Mouse (Mus musculus) limb, embryonic 13.5 days (tissue): ENCODE measurements around the gene Cyba. TPM values are rescaled to one million over a fixed set of nuclear protein-coding genes. Genes with fewer than 3 reads are reported as not detected.
A peak's percentile ranks its signal among the peaks of the same experiment; 100 is the strongest.

Source experiments
- ATAC-seq: fragments of 200-750 bp; cut with Nextera tagmentation; 2 replicates; pipeline ENCODE4 v1.8.0; 2017; ENCODE audit warnings: low read depth, moderate number of reproducible peaks, moderate TSS enrichment; ENCODE audit not compliant: low FRiP score
- H3K27ac ChIP-seq: fragments of 300-500 bp; sonication (generic); 2 replicates; pipeline ENCODE4 v1.5.1; 2015; ENCODE audit warnings: inconsistent platforms, mild to moderate bottlenecking, moderate library complexity
- H3K27me3 ChIP-seq: fragments of 300-500 bp; sonication (generic); 2 replicates; pipeline ENCODE4 v1.6.1; 2015; ENCODE audit warnings: mild to moderate bottlenecking, inconsistent platforms
- H3K36me3 ChIP-seq: fragments of 300-500 bp; sonication (generic); 2 replicates; pipeline ENCODE4 v1.6.1; 2015; ENCODE audit warnings: inconsistent platforms, mild to moderate bottlenecking, moderate library complexity
- H3K4me1 ChIP-seq: fragments of 300-500 bp; sonication (generic); 2 replicates; pipeline ENCODE4 v1.6.1; 2015; ENCODE audit warnings: inconsistent platforms
- H3K4me2 ChIP-seq: fragments of 300-500 bp; sonication (generic); replicated peaks from 2 replicates; pipeline ENCODE4 v1.6.1; 2015; ENCODE audit warnings: inconsistent platforms, mild to moderate bottlenecking, moderate library complexity
- H3K4me3 ChIP-seq: fragments of 300-500 bp; sonication (generic); 2 replicates; pipeline ENCODE4 v1.5.1; 2015; ENCODE audit warnings: moderate library complexity, mild to moderate bottlenecking, inconsistent platforms
- H3K9ac ChIP-seq: fragments of 300-500 bp; sonication (generic); 2 replicates; pipeline ENCODE4 v1.6.1; 2015; ENCODE audit warnings: mild to moderate bottlenecking, inconsistent platforms
- H3K9me3 ChIP-seq: fragments of 300-500 bp; sonication (generic); 2 replicates; pipeline ENCODE4 v1.6.1; 2016; ENCODE audit warnings: inconsistent platforms
- WGBS: fragments of 180-500 bp; shearing (Covaris S2); methylation state at CpG from one replicate; pipeline ENCODE4 v1.1.7; 2015; 5-methylcytosine and 5-hydroxymethylcytosine counted together
- polyA plus RNA-seq: library from polyadenylated mRNA; unstranded; fragments of >200 nt; fragmentation: Nextera tagmentation; extraction: Ambion mirVana; gene quantifications from 2 replicates; pipeline ENCODE4 v1.2.1, GENCODE M21; 2015

Cyba gene
- polyA plus RNA-seq, 1 experiment from 2014 or later: 144 TPM

GRCm38 (mm10) chr8:122443262-122444006 lies 10.7 kb upstream of the Cyba start, which contains the start of gene Mvd:
Mvd (minus strand) TSS chr8:122443422.
- WGBS: under 1% methylated on average over 47 of the region's 47 CpGs
- Histone ChIP-seq H3K27me3 (no peaks in the 10 kb centered on the region), H3K4me3 (peak within 1 kb of the TSS; percentile 71), H3K36me3 (peaks cover 13% of the 10 kb centered on the region), H3K4me2 (peak within 1 kb of the TSS; percentile 96), H3K9ac (peak within 1 kb of the TSS; percentile 78), H3K9me3 (no peaks in the 10 kb centered on the region), H3K27ac (peak within 1 kb of the TSS; percentile 91), H3K4me1 (peaks cover 28% of the 10 kb centered on the region)
- ATAC-seq: peak; percentile 99

GRCm38 (mm10) chr8:122442781-122443180 lies 10.1 kb upstream of the Cyba start:
- Histone ChIP-seq H3K27ac (peak overlapping the region; percentile 75; the same call in 1 of the 2 replicates), H3K4me3 (peak overlapping the region; percentile 71), H3K9ac (peak overlapping the region; percentile 76), H3K27me3 (no peaks in the 10 kb centered on the region), H3K36me3 (peaks cover 19% of the 10 kb centered on the region), H3K4me1 (peaks cover 28% of the 10 kb centered on the region), H3K9me3 (no peaks in the 10 kb centered on the region), H3K4me2 (peak overlapping the region; percentile 96)
- 1% methylated on average over 12 of the region's 12 CpGs for WGBS
- 0 out of 2 replicates have a peak, but pooled peaks have one; percentile 1 for ATAC-seq

- no peak for ATAC-seq
- Histone ChIP-seq H3K4me3 (peak overlapping the region; percentile 71), H3K4me2 (peak overlapping the region; percentile 96), H3K9ac (peak overlapping the region; percentile 76), H3K27me3 (no peaks in the 10 kb centered on the region), H3K27ac (peak overlapping the region; percentile 75; the same call in 1 of the 2 replicates), H3K36me3 (peaks cover 24% of the 10 kb centered on the region), H3K4me1 (peaks cover 28% of the 10 kb centered on the region), H3K9me3 (no peaks in the 10 kb centered on the region)
- 19% methylated on average over 7 of the region's 7 CpGs for WGBS
These were observed 9.6 kb upstream of the Cyba start for GRCm38 (mm10) chr8:122442356-122442755.

DNA sequence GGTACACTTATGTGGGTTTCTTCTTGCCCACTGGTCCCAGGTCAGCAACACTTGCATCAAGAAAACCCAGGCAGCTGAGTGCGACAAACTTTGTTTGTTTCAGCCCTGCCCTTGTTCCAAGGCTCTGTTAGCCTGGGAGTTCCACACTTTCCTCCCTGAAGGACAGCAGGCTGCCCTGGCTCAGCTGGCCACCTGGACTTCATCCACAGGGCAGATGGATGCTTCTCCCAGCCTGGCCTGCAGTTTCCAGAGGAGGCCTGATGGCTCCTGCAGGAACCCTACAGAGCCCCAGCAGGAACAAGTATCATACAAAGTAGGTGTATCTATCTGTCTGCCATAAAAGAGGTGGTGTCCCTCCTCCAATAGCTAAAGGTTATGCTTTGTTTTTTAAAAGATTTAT lies 8.6 kb upstream of the Cyba start:
- Histone ChIP-seq H3K9me3 (no peaks in the 10 kb centered on the region), H3K36me3 (peaks cover 34% of the 10 kb centered on the region), H3K27me3 (no peaks in the 10 kb centered on the region), H3K9ac (no peak overlapping the region), H3K4me3 (no peak overlapping the region), H3K4me1 (peaks cover 28% of the 10 kb centered on the region), H3K4me2 (no peak overlapping the region), H3K27ac (no peak overlapping the region)
- no peak for ATAC-seq
- WGBS: 100% methylated on average over 1 of the region's 1 CpGs

GRCm38 (mm10) chr8:122439336-122439735 lies 6.6 kb upstream of the Cyba start:
- ATAC-seq: no peak
- Histone ChIP-seq H3K36me3 (peaks cover 54% of the 10 kb centered on the region), H3K4me2 (no peak overlapping the region), H3K9ac (0 out of 2 replicates have a peak overlapping the region, but pooled peaks have one; percentile 4), H3K4me3 (no peak overlapping the region), H3K27ac (no peak overlapping the region), H3K9me3 (no peaks in the 10 kb centered on the region), H3K27me3 (no peaks in the 10 kb centered on the region), H3K4me1 (peaks cover 14% of the 10 kb centered on the region)
- 92% methylated on average over 16 of the region's 16 CpGs for WGBS

DNA sequence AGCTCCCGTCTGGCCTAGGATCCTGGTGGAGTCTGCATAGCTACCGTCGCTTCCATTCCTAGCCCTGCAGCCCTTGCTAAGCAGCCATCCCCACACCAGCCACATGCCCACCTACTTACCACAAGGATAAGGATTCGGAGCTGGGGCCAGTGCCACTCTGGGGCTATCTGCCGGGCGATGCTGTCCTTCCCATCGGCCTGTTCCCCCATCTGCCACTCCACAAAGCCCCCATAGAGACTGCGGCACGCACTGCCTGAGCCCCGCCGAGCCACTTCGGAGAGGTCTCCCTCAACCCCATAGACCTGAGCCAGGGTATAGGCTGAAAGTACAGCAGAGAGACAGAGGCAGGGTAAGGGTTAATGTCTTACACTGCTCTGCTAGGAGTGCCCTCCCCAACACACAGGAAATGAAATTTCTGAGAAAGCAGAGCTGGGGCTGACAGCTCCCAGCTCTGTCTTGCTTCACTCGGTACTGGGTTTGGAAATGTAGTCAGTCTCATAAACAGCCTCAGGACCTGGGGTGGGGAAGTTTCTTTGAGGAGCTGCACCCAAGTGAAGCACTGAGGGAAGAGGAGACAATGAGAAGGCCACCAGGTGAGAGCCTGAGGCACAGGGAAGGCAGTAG lies 5.1 kb upstream of the Cyba start:
- peak overlapping the region; percentile 39; the same call in 1 of the 2 replicates for H3K27ac ChIP-seq
- H3K4me2 ChIP-seq: peak overlapping the region; percentile 11; the same call in 1 of the 2 replicates
- no peak for ATAC-seq
- 87% methylated on average over 13 of the region's 13 CpGs for WGBS
- no peaks in the 10 kb centered on the region for H3K27me3 ChIP-seq
- H3K36me3 ChIP-seq: peaks cover 63% of the 10 kb centered on the region
- peaks cover 17% of the 10 kb centered on the region for H3K4me1 ChIP-seq
- no peaks in the 10 kb centered on the region for H3K9me3 ChIP-seq
- no peak overlapping the region for H3K4me3 ChIP-seq
- no peak overlapping the region for H3K9ac ChIP-seq

- H3K4me2 ChIP-seq: no peak overlapping the region
- H3K4me1 ChIP-seq: peaks cover 17% of the 10 kb centered on the region
- no peak overlapping the region for H3K9ac ChIP-seq
- H3K4me3 ChIP-seq: no peak overlapping the region
- H3K27me3 ChIP-seq: no peaks in the 10 kb centered on the region
- no peaks in the 10 kb centered on the region for H3K9me3 ChIP-seq
- peaks cover 63% of the 10 kb centered on the region for H3K36me3 ChIP-seq
- H3K27ac ChIP-seq: no peak overlapping the region
- no peak for ATAC-seq
- 88% methylated on average over 20 of the region's 20 CpGs for WGBS
These were observed 3.9 kb upstream of the Cyba start for GRCm38 (mm10) chr8:122436586-122437125.

DNA sequence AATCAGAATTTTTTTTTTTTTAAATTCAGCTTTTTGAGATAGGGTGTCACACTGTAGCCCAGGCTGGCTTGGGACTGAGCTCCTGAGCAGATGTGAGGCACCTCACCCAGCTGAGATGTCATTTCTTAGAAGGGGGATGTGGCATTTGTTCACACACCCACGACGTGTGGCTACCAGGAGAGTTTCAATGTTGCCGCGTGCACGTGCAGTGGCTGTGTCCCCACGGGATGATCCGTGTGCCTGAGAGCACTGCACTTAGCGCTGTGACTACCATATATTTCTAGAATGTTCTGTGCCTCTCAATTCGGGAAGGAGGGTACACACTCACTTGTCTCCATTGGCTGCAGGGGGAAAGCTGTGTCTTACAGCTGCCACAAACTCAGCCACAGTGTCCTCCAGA lies 3.4 kb upstream of the Cyba start:
- Histone ChIP-seq H3K27me3 (no peaks in the 10 kb centered on the region), H3K9ac (no peak overlapping the region), H3K4me2 (no peak overlapping the region), H3K27ac (no peak overlapping the region), H3K4me1 (peaks cover 22% of the 10 kb centered on the region), H3K9me3 (no peaks in the 10 kb centered on the region), H3K4me3 (no peak overlapping the region), H3K36me3 (peaks cover 63% of the 10 kb centered on the region)
- ATAC-seq: no peak
- WGBS: 91% methylated on average over 9 of the region's 9 CpGs

GRCm38 (mm10) chr8:122435375-122435774 lies 2.6 kb upstream of the Cyba start:
- Histone ChIP-seq H3K27me3 (no peaks in the 10 kb centered on the region), H3K27ac (no peak overlapping the region), H3K9ac (no peak overlapping the region), H3K9me3 (no peaks in the 10 kb centered on the region), H3K4me2 (no peak overlapping the region), H3K4me1 (peaks cover 22% of the 10 kb centered on the region), H3K36me3 (peaks cover 63% of the 10 kb centered on the region), H3K4me3 (no peak overlapping the region)
- ATAC-seq: no peak
- WGBS: 89% methylated on average over 6 of the region's 6 CpGs

DNA sequence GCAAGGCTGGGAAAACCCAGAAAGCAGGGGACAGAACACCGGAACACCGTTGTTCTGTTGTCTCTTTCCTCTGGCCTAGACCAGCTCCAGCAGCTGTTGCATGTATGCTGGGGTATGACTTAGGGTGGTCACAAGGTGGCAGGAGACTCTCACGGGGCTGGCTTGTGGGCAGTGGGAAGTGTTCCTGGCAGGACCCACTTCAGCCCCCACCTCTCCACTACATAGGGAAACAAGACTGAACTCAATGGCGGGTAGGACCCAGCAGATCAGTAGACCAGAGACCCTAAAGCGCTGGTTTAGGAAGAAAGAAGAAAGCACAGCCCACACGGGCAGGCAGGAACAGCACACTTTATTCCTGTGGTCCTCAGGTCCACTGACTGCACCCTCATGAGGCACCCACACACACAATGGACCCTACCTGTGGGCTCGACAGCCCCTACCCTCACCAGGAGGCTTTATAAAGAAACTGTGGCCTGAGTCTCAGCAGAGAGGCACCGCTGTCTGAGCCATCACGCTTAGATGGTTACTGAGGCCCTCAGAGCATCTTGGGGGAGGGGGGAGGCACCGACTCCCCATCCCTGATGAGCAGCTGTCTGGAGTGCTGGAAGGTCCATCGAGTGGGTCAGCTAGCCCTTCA lies 657 bp upstream of the Cyba start:
- Histone ChIP-seq H3K4me3 (peak overlapping the region; percentile 63; the same call in 1 of the 2 replicates), H3K27ac (0 out of 2 replicates have a peak overlapping the region, but pooled peaks have one; percentile 6), H3K4me2 (peak overlapping the region; percentile 91), H3K9ac (no peak overlapping the region; the same call in 1 of the 2 replicates), H3K27me3 (no peaks in the 10 kb centered on the region), H3K36me3 (peaks cover 50% of the 10 kb centered on the region), H3K4me1 (peaks cover 22% of the 10 kb centered on the region), H3K9me3 (no peaks in the 10 kb centered on the region)
- ATAC-seq: peak; percentile 17; the same call in 1 of the 2 replicates
- 67% methylated on average over 11 of the region's 11 CpGs for WGBS

GRCm38 (mm10) chr8:122431694-122432442 lies 862 bp downstream of the Cyba start:
- peaks cover 35% of the 10 kb centered on the region for H3K36me3 ChIP-seq
- peak; percentile 9; the same call in 1 of the 2 replicates for ATAC-seq
- H3K27me3 ChIP-seq: no peaks in the 10 kb centered on the region
- peak overlapping the region; percentile 91 for H3K4me2 ChIP-seq
- peak overlapping the region; percentile 61 for H3K27ac ChIP-seq
- WGBS: 33% methylated on average over 18 of the region's 18 CpGs
- H3K9me3 ChIP-seq: no peaks in the 10 kb centered on the region
- peak overlapping the region; percentile 63 for H3K4me3 ChIP-seq
- H3K4me1 ChIP-seq: peaks cover 22% of the 10 kb centered on the region
- peak overlapping the region; percentile 85 for H3K9ac ChIP-seq
